Mouse (Mus musculus) embryonic facial prominence, embryonic 14.5 days (tissue): ENCODE results near the gene Hhex. TPM values are rescaled to one million over a fixed set of nuclear protein-coding genes. Genes with fewer than 3 reads are reported as not detected.

Experiments used
- ATAC-seq: fragments of 200-750 bp; cut with Nextera tagmentation; 2 replicates; pipeline ENCODE4 v1.8.0; 2017; ENCODE audit warnings: low read depth, moderate number of reproducible peaks, moderate TSS enrichment
- DNase-seq: peaks from one replicate; pipeline ENCODE4 v3.0.0-alpha.2; 2015; ENCODE audit warnings: low spot score
- H3K27ac ChIP-seq: fragments of 300-500 bp; sonication (generic); replicated peaks from 2 replicates; pipeline ENCODE4 v1.5.1; 2014; ENCODE audit warnings: low read depth, mild to moderate bottlenecking, low read length, moderate library complexity
- H3K27me3 ChIP-seq: fragments of 300-500 bp; sonication (generic); replicated peaks from 2 replicates; pipeline ENCODE4 v1.6.1; 2014; ENCODE audit warnings: low read length; ENCODE audit not compliant: control insufficient read depth, insufficient read depth
- H3K36me3 ChIP-seq: fragments of 300-500 bp; sonication (generic); 2 replicates; pipeline ENCODE4 v1.6.1; 2014; ENCODE audit warnings: low read length, mixed read lengths; ENCODE audit not compliant: control insufficient read depth, insufficient read depth
- H3K4me1 ChIP-seq: fragments of 300-500 bp; sonication (generic); 2 replicates; pipeline ENCODE4 v1.6.1; 2014; ENCODE audit warnings: antibody characterized with exemption, low read length; ENCODE audit not compliant: control insufficient read depth, insufficient read depth
- H3K4me2 ChIP-seq: fragments of 300-500 bp; sonication (generic); 2 replicates; pipeline ENCODE4 v1.6.1; 2014; ENCODE audit warnings: low read depth, mild to moderate bottlenecking, low read length, moderate library complexity, mixed read lengths
- H3K4me3 ChIP-seq: fragments of 300-500 bp; sonication (generic); 2 replicates; pipeline ENCODE4 v1.5.1; 2014; ENCODE audit warnings: low read depth, mild to moderate bottlenecking, low read length
- H3K9ac ChIP-seq: fragments of 300-500 bp; sonication (generic); 2 replicates; pipeline ENCODE4 v1.6.1; 2014; ENCODE audit warnings: low read depth, mild to moderate bottlenecking, low read length, moderate library complexity, mixed read lengths
- H3K9me3 ChIP-seq: fragments of 300-500 bp; sonication (generic); 2 replicates; pipeline ENCODE4 v1.6.1; 2016; ENCODE audit warnings: low read length; ENCODE audit not compliant: control insufficient read depth
- WGBS: fragments of 180-500 bp; shearing (Covaris S2); extraction: QIAGEN DNeasy Blood & Tissue Kit; methylation state at CpG from one replicate; pipeline ENCODE4 v1.1.7; 2014; 5-methylcytosine and 5-hydroxymethylcytosine counted together
- polyA plus RNA-seq: library from polyadenylated mRNA; unstranded; fragments of >200 nt; fragmentation: Nextera tagmentation; extraction: Ambion mirVana; gene quantifications from 2 replicates; pipeline ENCODE4 v1.2.1, GENCODE M21; 2014

Gene Hhex
- polyA plus RNA-seq, 1 experiment from 2014 or later = 6.7 TPM

GRCm38 (mm10) chr19:37488608-37489262 is 54.1 kb downstream of the Hhex start:
- no peak overlapping the region for H3K9ac ChIP-seq
- no peaks in the 10 kb centered on the region for H3K36me3 ChIP-seq
- 65% methylated on average over 7 of the region's 7 CpGs for WGBS
- ATAC-seq (no peak), DNase-seq (no peak)
- no peak overlapping the region for H3K4me2 ChIP-seq
- no peak overlapping the region for H3K4me3 ChIP-seq
- H3K27me3 ChIP-seq = no peaks in the 10 kb centered on the region
- no peak overlapping the region for H3K27ac ChIP-seq
- H3K9me3 ChIP-seq = no peaks in the 10 kb centered on the region
- no peaks in the 10 kb centered on the region for H3K4me1 ChIP-seq

Other genes with a start within 250 kb of the Hhex start
- gene March5, start 227.3 kb upstream of the Hhex start, polyA plus RNA-seq = 96.0 and 102 TPM in 2 replicates
- gene Cpeb3, start 226.2 kb upstream of the Hhex start, polyA plus RNA-seq = 1.5 and 1.9 TPM in 2 replicates
- 50.3 and 51.1 TPM in 2 replicates for gene Ide, start 97.0 kb upstream of the Hhex start, polyA plus RNA-seq
- 43.2 and 50.2 TPM in 2 replicates for gene Kif11, start 58.4 kb upstream of the Hhex start, polyA plus RNA-seq
- 10.7 and 13.0 TPM in 2 replicates for gene Exoc6, start 115.6 kb downstream of the Hhex start, polyA plus RNA-seq